Mouse (Mus musculus) layer of hippocampus, postnatal 10 days (tissue): Measurements from ENCODE around the gene Rap1a. TPM values are rescaled to one million over a fixed set of nuclear protein-coding genes. Genes with fewer than 3 reads are reported as not detected.

Experiments
- DNase-seq, 2 experiments: peaks; one replicate each; pipeline ENCODE4 v3.0.0; 2021; ENCODE audit warnings: low spot score in 2 of 2
- long read RNA-seq: library from polyadenylated mRNA; stranded (forward); transcript quantifications from one replicate; pipeline ENCODE4 v2.0.0, GENCODE M21; 2023
- total RNA-seq, 2 experiments: library from RNA; stranded (reverse); gene quantifications; 2 replicates each; pipeline ENCODE4 v1.2.3; 2021

The Rap1a gene
- 10 to 100 TPM; 95.2 to 98.6 TPM for total RNA-seq
- long read RNA-seq, transcript Rap1a-201 (8 exons, 2,407 nt) = major isoform, 55 of 58 reads
- long read RNA-seq, partial matches to known transcripts = 1 of 58 reads
- long read RNA-seq, other reads (novel, unspliced or antisense) = 2 of 58 reads

- peak; percentile 67 to 82 for DNase-seq
Measured at GRCm38 (mm10) chr3:105801191-105802166, at the start of gene Rap1a. Gene Rap1a, minus strand, starts transcription at chr3:105801336.

- no peak for DNase-seq
Measured at GRCm38 (mm10) chr3:105846294-105847069, 45.3 kb upstream of the Rap1a start.

GRCm38 (mm10) chr3:105839836-105840235 is 38.7 kb upstream of the Rap1a start:
- DNase-seq = no peak

- DNase-seq = no peak
Measured at GRCm38 (mm10) chr3:105838655-105839054, 37.5 kb upstream of the Rap1a start.

GRCm38 (mm10) chr3:105836883-105837282 is 35.7 kb upstream of the Rap1a start:
- DNase-seq = no peak

- no peak for DNase-seq
Measured at GRCm38 (mm10) chr3:105835875-105836274, 34.7 kb upstream of the Rap1a start.

GRCm38 (mm10) chr3:105831584-105831983 is 30.4 kb upstream of the Rap1a start:
- DNase-seq = no peak

GRCm38 (mm10) chr3:105825501-105826161 is 24.5 kb upstream of the Rap1a start:
- DNase-seq = no peak

GRCm38 (mm10) chr3:105824704-105825103 is 23.6 kb upstream of the Rap1a start:
- no peak for DNase-seq

- no peak for DNase-seq
Measured at GRCm38 (mm10) chr3:105824103-105824502, 23.0 kb upstream of the Rap1a start.

GRCm38 (mm10) chr3:105823609-105824008 is 22.5 kb upstream of the Rap1a start:
- DNase-seq = no peak

- no peak for DNase-seq
Measured at GRCm38 (mm10) chr3:105821504-105821903, 20.4 kb upstream of the Rap1a start.

- no peak for DNase-seq
Measured at GRCm38 (mm10) chr3:105820272-105820671, 19.1 kb upstream of the Rap1a start.

GRCm38 (mm10) chr3:105818130-105819004 is 17.2 kb upstream of the Rap1a start:
- DNase-seq = no peak

GRCm38 (mm10) chr3:105816089-105816488 is 15.0 kb upstream of the Rap1a start:
- DNase-seq = no peak

GRCm38 (mm10) chr3:105815236-105815904 is 14.2 kb upstream of the Rap1a start:
- no peak for DNase-seq

- DNase-seq = no peak
Measured at GRCm38 (mm10) chr3:105811146-105811545, 10.0 kb upstream of the Rap1a start.

GRCm38 (mm10) chr3:105808179-105809037 is 7.3 kb upstream of the Rap1a start:
- DNase-seq = no peak

- DNase-seq = no peak
Measured at GRCm38 (mm10) chr3:105807672-105808071, 6.5 kb upstream of the Rap1a start.
